Mouse (Mus musculus) liver, postnatal 0 days (tissue): Measurements from ENCODE around the gene Actb.

Source experiments
- CTCF ChIP-seq: sonication (generic); IDR thresholded peaks from 2 replicates; pipeline ENCODE4 v1.5.1; 2016; ENCODE audit warnings: antibody characterized with exemption, low read depth
- EP300 ChIP-seq: IDR thresholded peaks from 2 replicates; pipeline ENCODE4 v1.6.1; 2016; ENCODE audit warnings: antibody characterized with exemption, low read depth, mild to moderate bottlenecking

- TF ChIP-seq CTCF (no peak), EP300 (no peak)
Measured at GRCm38 (mm10) chr5:142950405-142950804, 43.9 kb upstream of the Actb start.
